Mouse (Mus musculus): ENCODE data around the gene Apoh.

DNA sequence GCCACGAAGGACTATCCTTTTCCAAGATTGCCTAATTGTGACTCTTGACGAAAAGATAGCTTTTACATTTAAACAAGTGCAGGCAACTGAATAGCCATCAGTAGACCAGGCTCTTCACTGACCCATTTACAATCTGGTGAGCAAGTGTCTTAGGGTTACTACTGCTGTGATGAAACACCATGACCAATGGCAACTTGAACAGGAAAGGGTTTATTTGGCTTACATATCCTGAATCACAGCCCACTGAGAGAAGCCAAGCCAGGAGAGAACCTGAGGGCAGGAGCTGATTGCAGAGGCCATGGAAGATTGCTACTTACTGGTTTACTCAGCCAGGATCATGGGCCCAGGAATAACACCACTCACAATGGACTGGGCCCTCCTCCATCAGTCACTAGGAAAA, 2.2 kb downstream of the Apoh start:
- no peak for TF ChIP-seq CTCF (IDR thresholded peaks at IDR 0.05)
- no peak for TF ChIP-seq EP300 (IDR thresholded peaks at IDR 0.05)

Measured in lung, postnatal 0 days (tissue).